Mouse (Mus musculus) midbrain, embryonic 16.5 days (tissue): ENCODE data around the gene Igfbp4. TPM values are rescaled to one million over a fixed set of nuclear protein-coding genes. Genes with fewer than 3 reads are reported as not detected.
A peak's percentile ranks its signal among the peaks of the same experiment; 100 is the strongest.

Experiments used
- ATAC-seq: fragments of 200-750 bp; cut with Nextera tagmentation; 2 replicates; pipeline ENCODE4 v1.8.0; 2017; ENCODE audit warnings: moderate TSS enrichment
- H3K27ac ChIP-seq: fragments of 300-500 bp; sonication (generic); 2 replicates; pipeline ENCODE4 v1.5.1; 2014; ENCODE audit warnings: mild to moderate bottlenecking, low read length, mixed read lengths
- H3K27me3 ChIP-seq: fragments of 300-500 bp; sonication (generic); 2 replicates; pipeline ENCODE4 v1.6.1; 2014; ENCODE audit warnings: low read depth, low read length, mixed read lengths; ENCODE audit not compliant: control insufficient read depth, insufficient read depth
- H3K36me3 ChIP-seq: fragments of 300-500 bp; sonication (generic); 2 replicates; pipeline ENCODE4 v1.6.1; 2014; ENCODE audit warnings: mild to moderate bottlenecking, low read length, moderate library complexity, mixed read lengths; ENCODE audit not compliant: control insufficient read depth, insufficient read depth
- H3K4me1 ChIP-seq: fragments of 300-500 bp; sonication (generic); 2 replicates; pipeline ENCODE4 v1.6.1; 2014; ENCODE audit warnings: mild to moderate bottlenecking, low read length, mixed read lengths; ENCODE audit not compliant: control insufficient read depth, insufficient read depth
- H3K4me2 ChIP-seq: fragments of 300-500 bp; sonication (generic); 2 replicates; pipeline ENCODE4 v1.6.1; 2014; ENCODE audit warnings: mild to moderate bottlenecking, low read length, mixed read lengths
- H3K4me3 ChIP-seq: fragments of 300-500 bp; sonication (generic); 2 replicates; pipeline ENCODE4 v1.5.1; 2014; ENCODE audit warnings: low read depth, mild to moderate bottlenecking, low read length, moderate library complexity, mixed read lengths
- H3K9ac ChIP-seq: fragments of 300-500 bp; sonication (generic); 2 replicates; pipeline ENCODE4 v1.6.1; 2014; ENCODE audit warnings: low read depth, low read length, mixed read lengths
- H3K9me3 ChIP-seq: fragments of 300-500 bp; sonication (generic); replicated peaks from 2 replicates; pipeline ENCODE4 v1.6.1; 2014; ENCODE audit warnings: mild to moderate bottlenecking, low read length, mixed read lengths; ENCODE audit not compliant: control insufficient read depth, poor library complexity, severe bottlenecking
- WGBS: fragments of 180-500 bp; shearing (Covaris S2); extraction: QIAGEN DNeasy Blood & Tissue Kit; methylation state at CpG from one replicate; pipeline ENCODE4 v1.1.7; 2014; 5-methylcytosine and 5-hydroxymethylcytosine counted together
- polyA plus RNA-seq: library from polyadenylated mRNA; unstranded; fragments of >200 nt; fragmentation: Nextera tagmentation; extraction: Ambion mirVana; gene quantifications from 2 replicates; pipeline ENCODE4 v1.2.1, GENCODE M21; 2015

The Igfbp4 gene
- polyA plus RNA-seq, 1 experiment from 2014 or later: 117 TPM

- H3K27ac ChIP-seq: no peak overlapping the region
- H3K9ac ChIP-seq: no peak overlapping the region
- no peak overlapping the region for H3K4me2 ChIP-seq
- H3K4me3 ChIP-seq: no peak overlapping the region
- no peaks in the 10 kb centered on the region for H3K9me3 ChIP-seq
- peaks cover 5% of the 10 kb centered on the region for H3K4me1 ChIP-seq
- ATAC-seq: no peak
- no peaks in the 10 kb centered on the region for H3K36me3 ChIP-seq
- H3K27me3 ChIP-seq: no peaks in the 10 kb centered on the region
- 81% methylated on average over 6 of the region's 6 CpGs for WGBS
Observed at GRCm38 (mm10) chr11:99036254-99036653, 4.8 kb upstream of the Igfbp4 start.

- peak overlapping the region; percentile 53 for H3K4me3 ChIP-seq
- no peaks in the 10 kb centered on the region for H3K27me3 ChIP-seq
- H3K36me3 ChIP-seq: no peaks in the 10 kb centered on the region
- under 1% methylated on average over 15 of the region's 15 CpGs for WGBS
- no peaks in the 10 kb centered on the region for H3K9me3 ChIP-seq
- peak overlapping the region; percentile 53 for H3K27ac ChIP-seq
- H3K9ac ChIP-seq: peak overlapping the region; percentile 79; the same call in 1 of the 2 replicates
- H3K4me1 ChIP-seq: peaks cover 5% of the 10 kb centered on the region
- peak; percentile 87 for ATAC-seq
- H3K4me2 ChIP-seq: peak overlapping the region; percentile 98
Observed at GRCm38 (mm10) chr11:99039782-99040181, 1.3 kb upstream of the Igfbp4 start.

GRCm38 (mm10) chr11:99040346-99040974 is 584 bp upstream of the Igfbp4 start:
- H3K9ac ChIP-seq: peak overlapping the region; percentile 79
- H3K27me3 ChIP-seq: no peaks in the 10 kb centered on the region
- peak; percentile 26; the same call in 1 of the 2 replicates for ATAC-seq
- peaks cover 5% of the 10 kb centered on the region for H3K4me1 ChIP-seq
- WGBS: 2% methylated on average over 17 of the region's 17 CpGs
- H3K36me3 ChIP-seq: no peaks in the 10 kb centered on the region
- no peaks in the 10 kb centered on the region for H3K9me3 ChIP-seq
- peak overlapping the region; percentile 98 for H3K4me2 ChIP-seq
- peak overlapping the region; percentile 53 for H3K27ac ChIP-seq
- H3K4me3 ChIP-seq: peak overlapping the region; percentile 53

- Histone ChIP-seq H3K4me1 (peaks cover 5% of the 10 kb centered on the region), H3K4me2 (peak overlapping the region; percentile 98)
- WGBS: 61% methylated on average over 16 of the region's 16 CpGs
Observed at GRCm38 (mm10) chr11:99041841-99042780, 1.1 kb downstream of the Igfbp4 start.

DNA sequence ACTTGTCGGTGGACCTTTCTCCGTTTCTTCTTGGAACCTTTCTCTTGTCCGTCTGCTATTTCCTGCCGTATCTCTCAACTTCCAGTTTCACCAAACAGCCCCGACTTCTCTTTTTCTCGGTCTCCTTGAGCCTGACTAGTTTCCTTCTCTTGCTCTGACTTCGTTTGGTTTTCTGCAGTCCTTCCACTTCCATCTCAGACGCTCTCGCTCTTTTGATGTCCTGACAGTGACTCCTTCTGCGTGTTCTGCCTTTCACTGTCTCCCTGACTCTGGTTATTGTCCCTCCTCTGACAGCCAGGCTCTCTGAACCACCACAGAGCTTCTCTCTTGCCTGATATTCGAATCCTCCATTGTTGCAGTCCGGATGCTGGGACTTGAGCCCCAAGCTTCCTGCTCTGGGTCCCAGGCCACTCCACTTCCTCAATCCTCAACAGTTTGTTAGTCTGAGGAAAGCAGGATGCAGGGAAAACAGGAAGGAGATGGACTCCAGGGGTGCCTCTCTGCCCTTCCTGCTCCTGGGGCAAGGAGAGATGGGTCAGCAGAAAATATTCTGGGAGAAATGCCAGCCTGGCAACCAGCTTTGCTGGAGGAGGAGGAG is 1.9 kb downstream of the Igfbp4 start:
- peak overlapping the region; percentile 5; the same call in 1 of the 2 replicates for H3K4me3 ChIP-seq
- peak overlapping the region; percentile 55 for H3K27ac ChIP-seq
- H3K4me1 ChIP-seq: peaks cover 5% of the 10 kb centered on the region
- peak overlapping the region; percentile 98 for H3K4me2 ChIP-seq
- no peaks in the 10 kb centered on the region for H3K27me3 ChIP-seq
- no peak for ATAC-seq
- 52% methylated on average over 12 of the region's 12 CpGs for WGBS
- H3K9ac ChIP-seq: no peak overlapping the region
- no peaks in the 10 kb centered on the region for H3K9me3 ChIP-seq
- H3K36me3 ChIP-seq: no peaks in the 10 kb centered on the region

More at GRCm38 (mm10) chr11:99041841-99042780, 1.1 kb downstream of the Igfbp4 start:
- Histone ChIP-seq H3K27ac (peak overlapping the region; percentile 55), H3K9me3 (no peaks in the 10 kb centered on the region), H3K9ac (peak overlapping the region; percentile 79), H3K27me3 (no peaks in the 10 kb centered on the region), H3K4me3 (peak overlapping the region; percentile 53), H3K36me3 (no peaks in the 10 kb centered on the region)
- no peak for ATAC-seq

DNA sequence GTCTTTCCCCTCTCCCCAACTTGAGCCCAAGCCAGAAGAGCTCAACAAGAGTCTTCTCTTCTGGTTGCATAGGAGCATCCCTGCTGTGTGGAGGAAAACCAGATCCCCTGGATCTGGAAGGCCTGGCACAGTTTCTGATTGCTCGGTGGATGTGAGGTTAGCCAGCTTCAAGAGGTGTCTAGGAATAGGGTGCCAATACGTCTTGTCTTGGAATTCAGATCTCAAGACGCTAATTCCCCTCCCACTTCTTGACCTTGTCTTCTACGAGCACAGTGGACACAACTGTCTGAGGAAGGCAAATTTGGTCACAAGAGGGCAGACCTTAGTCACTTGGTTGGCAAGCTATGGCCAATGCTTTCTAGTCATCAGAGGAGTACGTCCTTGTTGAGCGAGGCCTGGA is 2.6 kb downstream of the Igfbp4 start:
- Histone ChIP-seq H3K27ac (no peak overlapping the region), H3K9ac (no peak overlapping the region), H3K4me2 (no peak overlapping the region), H3K36me3 (no peaks in the 10 kb centered on the region), H3K4me3 (no peak overlapping the region), H3K9me3 (no peaks in the 10 kb centered on the region), H3K27me3 (no peaks in the 10 kb centered on the region), H3K4me1 (peaks cover 5% of the 10 kb centered on the region)
- ATAC-seq: no peak
- WGBS: 86% methylated on average over 6 of the region's 6 CpGs

GRCm38 (mm10) chr11:99044306-99044705 is 3.3 kb downstream of the Igfbp4 start:
- H3K4me1 ChIP-seq: peaks cover 5% of the 10 kb centered on the region
- H3K9me3 ChIP-seq: no peaks in the 10 kb centered on the region
- 91% methylated on average over 5 of the region's 5 CpGs for whole genome bisulfite sequencing
- ATAC-seq: no peak
- no peaks in the 10 kb centered on the region for H3K36me3 ChIP-seq
- H3K4me2 ChIP-seq: no peak overlapping the region
- H3K27ac ChIP-seq: no peak overlapping the region
- H3K27me3 ChIP-seq: no peaks in the 10 kb centered on the region
- no peak overlapping the region for H3K4me3 ChIP-seq
- no peak overlapping the region for H3K9ac ChIP-seq

- no peaks in the 10 kb centered on the region for H3K9me3 ChIP-seq
- H3K4me1 ChIP-seq: peaks cover 5% of the 10 kb centered on the region
- H3K4me2 ChIP-seq: no peak overlapping the region
- H3K4me3 ChIP-seq: no peak overlapping the region
- H3K9ac ChIP-seq: no peak overlapping the region
- WGBS: 93% methylated on average over 12 of the region's 12 CpGs
- no peaks in the 10 kb centered on the region for H3K27me3 ChIP-seq
- ATAC-seq: no peak
- H3K27ac ChIP-seq: no peak overlapping the region
- H3K36me3 ChIP-seq: no peaks in the 10 kb centered on the region
Observed at GRCm38 (mm10) chr11:99045159-99045889, 4.3 kb downstream of the Igfbp4 start.
